Mouse (Mus musculus) liver, embryonic 14.5 days (tissue): ENCODE data around the gene Corin.

Source experiments
- CTCF ChIP-seq: IDR thresholded peaks from 2 replicates; pipeline ENCODE4 v1.5.1; 2016; ENCODE audit warnings: antibody characterized with exemption, low read depth, control low read depth
- EP300 ChIP-seq: IDR thresholded peaks from 2 replicates; pipeline ENCODE4 v1.6.1; 2016; ENCODE audit warnings: antibody characterized with exemption, low read depth

DNA sequence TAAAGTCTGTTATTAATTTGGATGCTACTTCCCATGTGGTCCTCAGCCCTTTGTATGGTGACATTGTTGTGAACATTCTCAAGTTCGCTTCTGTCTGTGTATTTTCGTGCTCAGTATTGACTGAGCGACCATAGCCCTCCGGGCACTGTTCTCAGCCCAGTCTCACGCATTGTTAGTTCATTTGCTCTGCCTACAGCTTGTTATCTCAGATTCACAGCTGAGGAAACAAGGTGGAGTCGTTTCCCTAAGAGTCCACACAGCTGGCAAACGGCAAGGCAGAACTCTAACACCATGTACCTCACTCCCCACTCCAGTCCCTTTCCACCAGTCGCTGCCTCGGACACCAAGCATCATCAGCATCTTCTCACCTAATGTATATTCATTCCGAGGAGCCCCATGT lies 63.1 kb downstream of the Corin start:
- no peak for TF ChIP-seq CTCF
- no peak for TF ChIP-seq EP300
